Mouse (Mus musculus): ENCODE results near the gene 2610528A11Rik. TPM values are rescaled to one million over a fixed set of nuclear protein-coding genes. Genes with fewer than 3 reads are reported as not detected.

Gene 2610528A11Rik
- total and polyA plus RNA-seq, 2 experiments from 2014 or later, result 0.43 TPM; not detected in 1

GRCm38 (mm10) chr14:37102484-37102883, 11.3 kb downstream of the 2610528A11Rik start:
- 83% methylated on average over 3 of the region's 3 CpGs for WGBS
- H3K4me2 ChIP-seq (ENCODE audit: low read depth, low read length, poor library complexity, severe bottlenecking), result no peak overlapping the region

GRCm38 (mm10) chr14:37101531-37101930, 12.3 kb downstream of the 2610528A11Rik start:
- no peaks in the 10 kb centered on the region for H3K36me3 ChIP-seq (ENCODE audit: insufficient read depth, low read length)
- DNase-seq (ENCODE audit: low spot score) (no peak), ATAC-seq (ENCODE audit: low FRiP score) (no peak)
- H3K4me3 ChIP-seq (ENCODE audit: low read depth, low read length), result no peak overlapping the region
- H3K4me2 ChIP-seq (ENCODE audit: low read depth, low read length, poor library complexity, severe bottlenecking), result no peak overlapping the region
- WGBS, result 81% methylated on average over 5 of the region's 5 CpGs
- H3K9ac ChIP-seq (replicated peaks; ENCODE audit: low read length, poor library complexity, severe bottlenecking), result no peak overlapping the region
- TF ChIP-seq CTCF (IDR thresholded peaks at IDR 0.05), result no peak
- no peaks in the 10 kb centered on the region; the same call in 1 of the 2 replicates for H3K4me1 ChIP-seq (ENCODE audit: insufficient read depth, low read length)
- H3K27me3 ChIP-seq (ENCODE audit: insufficient read depth, low read length), result peaks cover 5% of the 10 kb centered on the region; the same call in 1 of the 2 replicates
- no peak overlapping the region for H3K27ac ChIP-seq (ENCODE audit: low read depth, low read length)
- no peaks in the 10 kb centered on the region for H3K9me3 ChIP-seq (ENCODE audit: low read length)

More at GRCm38 (mm10) chr14:37102484-37102883, 11.3 kb downstream of the 2610528A11Rik start:
- ATAC-seq (ENCODE audit: low FRiP score), result no peak
- no peaks in the 10 kb centered on the region; the same call in 1 of the 2 replicates for H3K4me1 ChIP-seq (ENCODE audit: insufficient read depth, low read length)
- H3K9ac ChIP-seq (replicated peaks; ENCODE audit: low read length, poor library complexity, severe bottlenecking), result no peak overlapping the region
- no peaks in the 10 kb centered on the region for H3K9me3 ChIP-seq (ENCODE audit: low read length)
- no peak for DNase-seq (ENCODE audit: low spot score)
- no peak for TF ChIP-seq CTCF (IDR thresholded peaks at IDR 0.05)
- no peak overlapping the region for H3K4me3 ChIP-seq (ENCODE audit: low read depth, low read length)
- no peaks in the 10 kb centered on the region for H3K36me3 ChIP-seq (ENCODE audit: insufficient read depth, low read length)
- H3K27ac ChIP-seq (ENCODE audit: low read depth, low read length), result no peak overlapping the region
- no peaks in the 10 kb centered on the region for H3K27me3 ChIP-seq (ENCODE audit: insufficient read depth, low read length)

GRCm38 (mm10) chr14:37097956-37098530, 15.8 kb downstream of the 2610528A11Rik start, which contains the start of gene Cdhr1:
Gene Cdhr1 (minus strand): TSS chr14:37098347.
- no peaks in the 10 kb centered on the region; the same call in 1 of the 2 replicates for H3K4me1 ChIP-seq (ENCODE audit: insufficient read depth, low read length)
- H3K36me3 ChIP-seq (ENCODE audit: insufficient read depth, low read length), result no peaks in the 10 kb centered on the region
- DNase-seq (ENCODE audit: low spot score) (peak; percentile 50), ATAC-seq (ENCODE audit: low FRiP score) (peak; percentile 59)
- peaks cover 5% of the 10 kb centered on the region; the same call in 1 of the 2 replicates for H3K27me3 ChIP-seq (ENCODE audit: insufficient read depth, low read length)
- 2% methylated on average over 30 of the region's 30 CpGs for WGBS
- peak within 1 kb of the TSS; percentile 52 for H3K4me3 ChIP-seq (ENCODE audit: low read depth, low read length)
- H3K9me3 ChIP-seq (ENCODE audit: low read length), result no peaks in the 10 kb centered on the region
- peak within 1 kb of the TSS; percentile 73 for H3K9ac ChIP-seq (replicated peaks; ENCODE audit: low read length, poor library complexity, severe bottlenecking)
- no peak within 1 kb of the TSS for H3K27ac ChIP-seq (ENCODE audit: low read depth, low read length)
- H3K4me2 ChIP-seq (ENCODE audit: low read depth, low read length, poor library complexity, severe bottlenecking), result peak within 1 kb of the TSS; percentile 92
- no peak for TF ChIP-seq CTCF (IDR thresholded peaks at IDR 0.05)

- Histone ChIP-seq H3K27me3 (ENCODE audit: insufficient read depth, low read length) (peaks cover 5% of the 10 kb centered on the region; the same call in 1 of the 2 replicates), H3K9ac (replicated peaks; ENCODE audit: low read length, poor library complexity, severe bottlenecking) (no peak overlapping the region), H3K4me1 (ENCODE audit: insufficient read depth, low read length) (no peaks in the 10 kb centered on the region; the same call in 1 of the 2 replicates), H3K9me3 (ENCODE audit: low read length) (no peaks in the 10 kb centered on the region), H3K4me3 (ENCODE audit: low read depth, low read length) (no peak overlapping the region), H3K4me2 (ENCODE audit: low read depth, low read length, poor library complexity, severe bottlenecking) (no peak overlapping the region), H3K36me3 (ENCODE audit: insufficient read depth, low read length) (no peaks in the 10 kb centered on the region), H3K27ac (ENCODE audit: low read depth, low read length) (no peak overlapping the region)
- 88% methylated on average over 4 of the region's 4 CpGs for WGBS
- TF ChIP-seq CTCF (IDR thresholded peaks at IDR 0.05), result no peak
- ATAC-seq (ENCODE audit: low FRiP score) (no peak), DNase-seq (ENCODE audit: low spot score) (no peak)
Measured at GRCm38 (mm10) chr14:37095556-37095955, 18.3 kb downstream of the 2610528A11Rik start.

- Histone ChIP-seq H3K4me2 (ENCODE audit: low read depth, low read length, poor library complexity, severe bottlenecking) (no peak overlapping the region), H3K9me3 (ENCODE audit: low read length) (no peaks in the 10 kb centered on the region), H3K4me3 (ENCODE audit: low read depth, low read length) (no peak overlapping the region), H3K36me3 (ENCODE audit: insufficient read depth, low read length) (no peaks in the 10 kb centered on the region), H3K27me3 (ENCODE audit: insufficient read depth, low read length) (peaks cover 5% of the 10 kb centered on the region; the same call in 1 of the 2 replicates), H3K9ac (replicated peaks; ENCODE audit: low read length, poor library complexity, severe bottlenecking) (no peak overlapping the region), H3K4me1 (ENCODE audit: insufficient read depth, low read length) (no peaks in the 10 kb centered on the region; the same call in 1 of the 2 replicates), H3K27ac (ENCODE audit: low read depth, low read length) (no peak overlapping the region)
- ATAC-seq (ENCODE audit: low FRiP score), result no peak
- peak; percentile 40 for DNase-seq (ENCODE audit: low spot score)
- WGBS, result 64% methylated on average over 6 of the region's 6 CpGs
- TF ChIP-seq CTCF (IDR thresholded peaks at IDR 0.05), result no peak
Measured at GRCm38 (mm10) chr14:37094436-37094835, 19.4 kb downstream of the 2610528A11Rik start.

- H3K9ac ChIP-seq (replicated peaks; ENCODE audit: low read length, poor library complexity, severe bottlenecking), result no peak overlapping the region
- no peak overlapping the region for H3K4me2 ChIP-seq (ENCODE audit: low read depth, low read length, poor library complexity, severe bottlenecking)
- no peak for TF ChIP-seq CTCF (IDR thresholded peaks at IDR 0.05)
- H3K9me3 ChIP-seq (ENCODE audit: low read length), result no peaks in the 10 kb centered on the region
- H3K27me3 ChIP-seq (ENCODE audit: insufficient read depth, low read length), result no peaks in the 10 kb centered on the region
- H3K4me1 ChIP-seq (ENCODE audit: insufficient read depth, low read length), result no peaks in the 10 kb centered on the region
- H3K27ac ChIP-seq (ENCODE audit: low read depth, low read length), result no peak overlapping the region
- WGBS, result 39% methylated on average over 4 of the region's 4 CpGs
- no peak for ATAC-seq (ENCODE audit: low FRiP score)
- no peak overlapping the region for H3K4me3 ChIP-seq (ENCODE audit: low read depth, low read length)
- no peak for DNase-seq (ENCODE audit: low spot score)
- H3K36me3 ChIP-seq (ENCODE audit: insufficient read depth, low read length), result no peaks in the 10 kb centered on the region
Measured at GRCm38 (mm10) chr14:37083755-37084154, 30.1 kb downstream of the 2610528A11Rik start.

Measured in midbrain, postnatal 0 days (tissue).